Mouse (Mus musculus): Measurements from ENCODE around the gene Slc7a14. TPM values are rescaled to one million over a fixed set of nuclear protein-coding genes. Genes with fewer than 3 reads are reported as not detected.
A peak's percentile ranks its signal among the peaks of the same experiment; 100 is the strongest.

The Slc7a14 gene
- total and polyA plus RNA-seq, 3 experiments: under 0.01 to 0.01 TPM; not detected in 1

DNA sequence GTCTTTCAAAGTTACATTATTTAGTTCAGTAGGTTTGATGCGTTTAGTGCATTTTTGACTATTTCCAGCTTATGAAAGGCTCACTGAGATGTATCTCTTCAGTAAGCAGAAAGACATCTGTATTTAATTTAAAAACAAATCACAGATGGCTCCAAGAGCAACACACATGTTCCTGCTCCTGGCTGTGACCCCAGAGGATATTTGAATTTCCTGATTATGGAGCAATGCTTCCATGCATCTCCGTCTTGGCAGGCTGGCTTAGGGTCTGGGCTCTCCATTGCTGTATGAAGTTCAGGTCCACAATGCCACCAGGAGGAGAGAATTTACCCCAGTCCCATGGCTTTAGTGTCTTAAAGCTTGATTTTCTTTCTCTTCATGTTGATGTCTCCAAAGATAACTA lies 37.5 kb downstream of the Slc7a14 start:
- H3K36me3 ChIP-seq (ENCODE audit: control insufficient read depth in 1 of 2, insufficient read depth in 2 of 2, low read length in 2 of 2): no peaks in the 10 kb centered on the region
- no peaks in the 10 kb centered on the region for H3K4me1 ChIP-seq (ENCODE audit: control insufficient read depth in 1 of 2, insufficient read depth in 2 of 2, low read length in 2 of 2)
- H3K9me3 ChIP-seq (replicated peaks; ENCODE audit: insufficient read depth, low read length): no peaks in the 10 kb centered on the region
- TF ChIP-seq ZC3H11A (IDR thresholded peaks at IDR 0.05; ENCODE audit: low read depth, low read length) (no peak), MYB (IDR thresholded peaks at IDR 0.05; ENCODE audit: low read depth, low read length) (no peak), TBP (IDR thresholded peaks at IDR 0.05; ENCODE audit: low read depth, low read length) (no peak), POLR2AphosphoS5 (IDR thresholded peaks at IDR 0.05; ENCODE audit: borderline replicate concordance, low read depth, low read length) (no peak), MYC (IDR thresholded peaks at IDR 0.05; ENCODE audit: low read depth, low read length) (no peak)
- H3K27ac ChIP-seq (ENCODE audit: control insufficient read depth, low read depth, low read length): no peak overlapping the region
- H3K27me3 ChIP-seq (ENCODE audit: control insufficient read depth in 1 of 2, insufficient read depth in 2 of 2, low read length in 2 of 2): no peaks in the 10 kb centered on the region
- DNase-seq (ENCODE audit: low read depth, low spot score): no peak
- H3K4me3 ChIP-seq (ENCODE audit: control insufficient read depth in 1 of 2, insufficient read depth in 1 of 2, low read depth in 2 of 2, low read length in 2 of 2): no peak overlapping the region
- H3K9ac ChIP-seq (ENCODE audit: control insufficient read depth, low read depth, low read length, poor library complexity, severe bottlenecking): no peak overlapping the region
- H3K79me2 ChIP-seq (ENCODE audit: control insufficient read depth, insufficient read depth, low read length, poor library complexity): no peaks in the 10 kb centered on the region

DNA sequence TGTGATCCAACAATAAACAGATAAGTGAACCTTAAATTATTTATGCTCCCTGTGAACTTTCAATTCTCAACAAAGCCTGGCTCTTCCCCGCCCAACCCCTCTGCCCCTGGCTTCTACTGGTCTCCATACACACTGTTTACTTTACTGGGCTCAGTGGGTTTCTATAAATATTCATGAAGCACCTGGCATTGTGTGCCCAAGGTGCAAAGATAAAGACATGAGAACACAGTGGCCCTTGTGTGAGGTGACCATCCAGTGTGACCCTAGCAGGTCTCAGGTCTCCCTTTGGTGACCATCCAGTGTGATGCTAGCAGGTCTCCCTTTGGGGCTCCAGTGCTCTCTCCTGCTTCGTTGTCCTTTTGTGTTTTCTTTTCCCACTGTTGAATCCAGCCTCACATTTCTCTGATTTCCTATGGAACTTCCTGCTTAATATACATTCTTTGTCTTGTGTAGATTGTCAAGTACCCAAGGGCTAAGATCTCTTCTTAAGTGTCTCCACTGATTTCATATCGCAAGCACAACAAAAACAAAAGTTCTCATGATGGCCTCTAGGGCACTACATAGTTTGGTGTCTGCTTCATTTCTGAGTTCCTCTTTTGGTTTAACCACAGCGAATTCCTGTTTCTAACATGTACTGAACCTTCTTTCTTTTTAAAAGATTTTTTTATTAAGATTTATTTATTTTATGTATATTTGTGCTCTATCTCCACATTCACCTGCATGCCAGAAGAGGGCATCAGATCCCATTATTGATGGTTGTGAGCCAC lies 40.4 kb downstream of the Slc7a14 start:
- Histone ChIP-seq H3K27ac (ENCODE audit: control insufficient read depth, low read depth, low read length) (no peak overlapping the region), H3K27me3 (ENCODE audit: control insufficient read depth in 1 of 2, insufficient read depth in 2 of 2, low read length in 2 of 2) (no peaks in the 10 kb centered on the region), H3K4me1 (ENCODE audit: control insufficient read depth in 1 of 2, insufficient read depth in 2 of 2, low read length in 2 of 2) (no peaks in the 10 kb centered on the region), H3K79me2 (ENCODE audit: control insufficient read depth, insufficient read depth, low read length, poor library complexity) (no peaks in the 10 kb centered on the region), H3K36me3 (ENCODE audit: control insufficient read depth in 1 of 2, insufficient read depth in 2 of 2, low read length in 2 of 2) (no peaks in the 10 kb centered on the region), H3K4me3 (ENCODE audit: control insufficient read depth in 1 of 2, insufficient read depth in 1 of 2, low read depth in 2 of 2, low read length in 2 of 2) (no peak overlapping the region), H3K9me3 (replicated peaks; ENCODE audit: insufficient read depth, low read length) (no peaks in the 10 kb centered on the region), H3K9ac (ENCODE audit: control insufficient read depth, low read depth, low read length, poor library complexity, severe bottlenecking) (no peak overlapping the region)
- TF ChIP-seq E2F4 (IDR thresholded peaks at IDR 0.05; ENCODE audit: borderline replicate concordance, low read depth, low read length) (no peak), CHD2 (IDR thresholded peaks at IDR 0.05; ENCODE audit: low read length) (no peak), RCOR1 (IDR thresholded peaks at IDR 0.05; ENCODE audit: low read depth, low read length) (no peak), TCF12 (IDR thresholded peaks at IDR 0.05; ENCODE audit: low read depth, low read length) (no peak), TBP (IDR thresholded peaks at IDR 0.05; ENCODE audit: low read depth, low read length) (no peak), EP300 (IDR thresholded peaks at IDR 0.05; ENCODE audit: low read depth in 1 of 2, low read length in 2 of 2) (no peak), ETS1 (IDR thresholded peaks at IDR 0.05; ENCODE audit: low read depth, low read length) (no peak), KAT2A (conservative IDR thresholded peaks at IDR 0.05; ENCODE audit: low read depth, low read length) (no peak), HCFC1 (IDR thresholded peaks at IDR 0.05; ENCODE audit: low read depth, low read length) (no peak), MAFK (IDR thresholded peaks at IDR 0.05; ENCODE audit: borderline replicate concordance, low read depth, low read length) (no peak), MAZ (IDR thresholded peaks at IDR 0.05; ENCODE audit: low read depth, low read length) (no peak), SMC3 (IDR thresholded peaks at IDR 0.05; ENCODE audit: low read depth, low read length) (no peak), ZKSCAN1 (IDR thresholded peaks at IDR 0.05; ENCODE audit: low read depth, low read length) (no peak), ZC3H11A (IDR thresholded peaks at IDR 0.05; ENCODE audit: low read depth, low read length) (no peak), ZMIZ1 (IDR thresholded peaks at IDR 0.05; ENCODE audit: low read depth, low read length) (no peak), MAX (IDR thresholded peaks at IDR 0.05; ENCODE audit: low read length) (no peak), POLR2A (IDR thresholded peaks at IDR 0.05; ENCODE audit: control insufficient read depth in 1 of 2, insufficient read depth in 1 of 2, low read depth in 1 of 2, low read length in 2 of 2, poor library complexity in 1 of 2) (no peak), USF2 (IDR thresholded peaks at IDR 0.05; ENCODE audit: borderline replicate concordance in 1 of 2, insufficient read depth in 1 of 2, low read depth in 1 of 2, low read length in 2 of 2) (no peak), MYC (IDR thresholded peaks at IDR 0.05; ENCODE audit: low read depth, low read length) (no peak)
- DNase-seq (ENCODE audit: low read depth, low spot score): peak; percentile 11
